Mouse (Mus musculus): ENCODE results near the gene Opcml.

GRCm38 (mm10) chr9:27964902-27965550 lies 174.5 kb downstream of the Opcml start:
- TF ChIP-seq CTCF (IDR thresholded peaks at IDR 0.05; ENCODE audit: borderline replicate concordance, insufficient read depth, low read depth, low read length) (no peak), POLR2A (IDR thresholded peaks at IDR 0.05; ENCODE audit: borderline replicate concordance, insufficient read depth, low read length) (no peak)

Measured in cerebellum, adult 2 months (tissue).